ENCODE assay signal across 17 mouse cellular contexts in genomic region chr13:114023541-114023940, GRCm38 (mm10).
DNase-seq lines count a peak whose midpoint lies in the region; TF ChIP-seq lines count a peak whose summit lies in the region.
"Had no signal": no experiment of that assay in that cellular context is flagged by ENCODE, and none has a peak within 500 bp of the region (broad histone marks: within the 10 kb centered on the region; RNA-seq: fewer than 3 reads in every experiment).

No protein-coding gene starts in this region.

- no peak overlapping the region for H3K4me3 ChIP-seq in gastrocnemius, adult 2 months
- H3K4me3 ChIP-seq: embryonic facial prominence, embryonic 15.5 days; erythroblast, embryonic 14.5 days; forebrain, embryonic 15.5 days; heart, embryonic 10.5 days; hindbrain, embryonic 15.5 days had no signal

- DNase-seq in gastrocnemius, adult 2 months = peak; percentile 53
- DNase-seq in gastrocnemius, postnatal 10 days = no peak
- DNase-seq in heart, postnatal 14 days = peak; percentile 13 to 29
- no peak for DNase-seq in heart, postnatal 25 days (ENCODE audit: low spot score)
- DNase-seq in urinary bladder, postnatal 14 days (ENCODE audit: low spot score) = peak; percentile 22
- no peak for DNase-seq in urinary bladder, adult 2 months (ENCODE audit: low spot score)
- DNase-seq in left cerebral cortex, postnatal 14 days (ENCODE audit: low spot score in 2 of 2) = no peak
- DNase-seq: adrenal gland, postnatal 10 days; cerebellum, adult 11 months; cerebellum, adult 8-10 months; cerebellum, postnatal 14 days; embryo, embryonic 11 days had no signal

- peak overlapping the region; percentile 48 for H3K27ac ChIP-seq in gastrocnemius, adult 2 months
- H3K27ac ChIP-seq: embryonic facial prominence, embryonic 15.5 days; forebrain, embryonic 15.5 days; heart, embryonic 10.5 days; hindbrain, embryonic 15.5 days had no signal

- intact Hi-C loops in gastrocnemius, adult 2 months (cut with DNase I) = no loop called here
- intact Hi-C loops in heart, postnatal 14 days (cut with DNase I) = no loop called here
- intact Hi-C loops in heart, postnatal 25 days (cut with DNase I) = no loop called here
- intact Hi-C loops in left cerebral cortex, postnatal 14 days (cut with DNase I) = no loop called here

- TF ChIP-seq CTCF in gastrocnemius, adult 2 months (IDR thresholded peaks at IDR 0.05) = no peak

Comparison
In these comparisons a context has a peak if more than half of its experiments do, and no peak if none do; other contexts are left out.
1. DNase-seq: peak in gastrocnemius, adult 2 months (single experiment), heart, postnatal 14 days (2 of 2) and urinary bladder, postnatal 14 days (single experiment); none in gastrocnemius, postnatal 10 days (single experiment), heart, postnatal 25 days (single experiment), urinary bladder, adult 2 months (single experiment) and left cerebral cortex, postnatal 14 days (0 of 2).